In the genomic region with DNA sequence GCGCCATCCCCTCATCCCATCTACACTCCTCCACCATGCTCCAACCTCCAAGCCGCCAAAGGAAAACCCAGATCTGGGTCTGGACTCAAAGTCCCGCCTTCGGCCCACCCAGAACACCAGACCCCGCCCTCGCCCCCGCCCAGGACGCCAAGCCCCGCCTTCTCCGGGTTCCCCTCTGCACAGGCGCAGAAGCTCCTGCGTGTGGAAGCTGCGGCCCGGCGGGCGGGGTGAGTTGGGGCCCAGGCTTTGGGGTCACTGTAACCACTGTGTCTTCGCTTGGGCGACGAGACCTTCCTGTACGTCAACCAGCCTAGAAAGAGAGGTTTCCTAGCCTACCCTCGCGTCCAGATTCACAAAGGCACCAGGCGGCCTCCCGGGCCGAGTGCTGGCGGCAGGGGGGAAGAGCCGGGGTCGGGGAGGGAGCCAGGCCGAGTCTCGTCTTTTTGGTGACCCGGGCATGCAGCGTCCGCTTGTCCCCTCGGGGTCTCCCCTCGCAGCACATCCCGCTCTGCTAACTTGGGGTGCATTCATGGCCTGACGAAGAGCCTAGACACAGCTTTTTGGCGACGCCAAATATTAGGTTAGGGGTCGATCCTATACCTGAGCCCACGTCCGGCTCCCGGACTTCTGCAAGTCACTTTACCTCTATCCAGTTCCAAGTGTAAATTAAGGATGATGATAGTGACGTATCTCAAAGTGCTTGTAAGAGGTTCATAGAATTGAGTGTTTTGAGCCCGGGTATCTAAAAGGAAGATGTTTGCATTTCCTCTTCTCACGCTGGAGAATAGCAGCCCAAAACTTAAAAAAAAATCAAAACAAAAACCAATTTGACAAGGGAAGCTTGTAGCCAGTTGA, we compare ENCODE assay signal across 8 mouse cellular contexts. TPM values are rescaled to one million over a fixed set of nuclear protein-coding genes. Genes with fewer than 3 reads are reported as not detected.
DNase-seq lines count a peak whose midpoint lies in the region; ATAC-seq and TF ChIP-seq lines count a peak whose summit lies in the region.

No protein-coding gene starts in this region.

- no peaks in the 10 kb centered on the region for H3K27me3 ChIP-seq in E14TG2a.4 (ENCODE audit: insufficient read depth, low read length)
- no peaks in the 10 kb centered on the region for H3K27me3 ChIP-seq in forebrain, embryonic 11.5 days (ENCODE audit: control insufficient read depth, insufficient read depth, low read length)
- H3K27me3 ChIP-seq in heart, embryonic 16.5 days (ENCODE audit: control insufficient read depth, insufficient read depth, low read length): no peaks in the 10 kb centered on the region
- H3K27me3 ChIP-seq in liver, embryonic 14.5 days (ENCODE audit: control insufficient read depth, insufficient read depth, low read length): no peaks in the 10 kb centered on the region
- H3K27me3 ChIP-seq in neural tube, embryonic 11.5 days (ENCODE audit: control insufficient read depth, insufficient read depth, low read length): no peaks in the 10 kb centered on the region
- no peaks in the 10 kb centered on the region for H3K27me3 ChIP-seq in stomach, embryonic 16.5 days (ENCODE audit: control insufficient read depth, insufficient read depth, low read length)

- ATAC-seq in forebrain, embryonic 11.5 days (replicated peaks; ENCODE audit: low FRiP score): peak; percentile 98
- peak; percentile 98 for ATAC-seq in heart, embryonic 16.5 days (replicated peaks; ENCODE audit: extremely low read depth, insufficient read depth, low FRiP score)
- ATAC-seq in liver, embryonic 14.5 days (ENCODE audit: insufficient read depth): peak; percentile 87
- ATAC-seq in neural tube, embryonic 11.5 days (ENCODE audit: insufficient read depth, low FRiP score, low TSS enrichment): peak; percentile 96
- ATAC-seq in stomach, embryonic 16.5 days (ENCODE audit: insufficient read depth, low FRiP score): peak; percentile 99

- H3K4me1 ChIP-seq in E14TG2a.4 (replicated peaks; ENCODE audit: low read depth, low read length): peaks cover 37% of the 10 kb centered on the region
- H3K4me1 ChIP-seq in forebrain, embryonic 11.5 days (replicated peaks; ENCODE audit: control insufficient read depth, insufficient read depth, low read length): no peaks in the 10 kb centered on the region
- peaks cover 6% of the 10 kb centered on the region; the same call in 1 of the 2 replicates for H3K4me1 ChIP-seq in heart, embryonic 16.5 days (ENCODE audit: control insufficient read depth, insufficient read depth, low read length)
- peaks cover 29 to 39% of the 10 kb centered on the region in 2 experiments for H3K4me1 ChIP-seq in liver, embryonic 14.5 days (replicated peaks; ENCODE audit: control insufficient read depth in 2 of 2, insufficient read depth in 2 of 2, low read length in 1 of 2)
- no peaks in the 10 kb centered on the region; the same call in 1 of the 2 replicates for H3K4me1 ChIP-seq in neural tube, embryonic 11.5 days (ENCODE audit: control insufficient read depth, insufficient read depth, low read length)
- H3K4me1 ChIP-seq in stomach, embryonic 16.5 days (ENCODE audit: control insufficient read depth, insufficient read depth, low read length): 0 out of 2 replicates have a peak, but pooled peaks cover 5% of the 10 kb centered on the region

- under 1% methylated on average over 46 of the region's 46 CpGs for WGBS in forebrain, embryonic 11.5 days
- WGBS in heart, embryonic 16.5 days: under 1% methylated on average over 46 of the region's 46 CpGs
- WGBS in liver, embryonic 14.5 days (ENCODE audit: insufficient replicate concordance): under 1% methylated on average over 46 of the region's 46 CpGs
- 0% methylated on average over 46 of the region's 46 CpGs for WGBS in neural tube, embryonic 11.5 days
- WGBS in stomach, embryonic 16.5 days: under 1% methylated on average over 46 of the region's 46 CpGs

- no peak for TF ChIP-seq EP300 in liver, embryonic 14.5 days (IDR thresholded peaks at IDR 0.05; ENCODE audit: low read depth)

- no peaks in the 10 kb centered on the region for H3K9me3 ChIP-seq in E14TG2a.4 (ENCODE audit: low read length)
- no peaks in the 10 kb centered on the region for H3K9me3 ChIP-seq in forebrain, embryonic 11.5 days (ENCODE audit: control insufficient read depth, low read length)
- H3K9me3 ChIP-seq in heart, embryonic 16.5 days (replicated peaks; ENCODE audit: control insufficient read depth, low read length): no peaks in the 10 kb centered on the region
- H3K9me3 ChIP-seq in liver, embryonic 14.5 days (ENCODE audit: control insufficient read depth, low read length): no peaks in the 10 kb centered on the region
- H3K9me3 ChIP-seq in neural tube, embryonic 11.5 days (ENCODE audit: control insufficient read depth, low read length): no peaks in the 10 kb centered on the region
- H3K9me3 ChIP-seq in stomach, embryonic 16.5 days (replicated peaks; ENCODE audit: control insufficient read depth, low read length): no peaks in the 10 kb centered on the region

- H3K9ac ChIP-seq in forebrain, embryonic 11.5 days (ENCODE audit: low read length): peak overlapping the region; percentile 88
- peak overlapping the region; percentile 94 for H3K9ac ChIP-seq in heart, embryonic 16.5 days (ENCODE audit: low read length)
- H3K9ac ChIP-seq in liver, embryonic 14.5 days (replicated peaks): peak overlapping the region; percentile 98
- H3K9ac ChIP-seq in neural tube, embryonic 11.5 days (ENCODE audit: low read length): peak overlapping the region; percentile 82
- peak overlapping the region; percentile 94 for H3K9ac ChIP-seq in stomach, embryonic 16.5 days (ENCODE audit: low read length)

- H3K36me3 ChIP-seq in E14TG2a.4 (ENCODE audit: insufficient read depth, low read length): peaks cover 15% of the 10 kb centered on the region
- no peaks in the 10 kb centered on the region for H3K36me3 ChIP-seq in forebrain, embryonic 11.5 days (ENCODE audit: control insufficient read depth, insufficient read depth, low read length)
- peaks cover 5% of the 10 kb centered on the region; the same call in 1 of the 2 replicates for H3K36me3 ChIP-seq in heart, embryonic 16.5 days (ENCODE audit: control insufficient read depth, insufficient read depth)
- H3K36me3 ChIP-seq in liver, embryonic 14.5 days (replicated peaks; ENCODE audit: control insufficient read depth, insufficient read depth, low read depth): peaks cover 3% of the 10 kb centered on the region
- H3K36me3 ChIP-seq in neural tube, embryonic 11.5 days (ENCODE audit: control insufficient read depth, insufficient read depth, low read length): no peaks in the 10 kb centered on the region
- 0 out of 2 replicates have a peak, but pooled peaks cover 3% of the 10 kb centered on the region for H3K36me3 ChIP-seq in stomach, embryonic 16.5 days (ENCODE audit: control insufficient read depth, insufficient read depth, low read length)

- peak; percentile 90 for DNase-seq in c-Kit-positive CD71-positive TER-119-positive erythroid progenitor cells, embryonic 14.5 days (ENCODE audit: low spot score)
- peak; percentile 97 for DNase-seq in forebrain, embryonic 11.5 days (ENCODE audit: low spot score)
- DNase-seq in kidney, postnatal 36 days: peak; percentile 91 to 96
- DNase-seq in liver, embryonic 14.5 days (ENCODE audit: low read depth in 3 of 3, low spot score in 3 of 3): peak; percentile 81 to 83 (median 82)
- peak; percentile 94 for DNase-seq in neural tube, embryonic 11.5 days (ENCODE audit: low spot score)

- no peak overlapping the region for H3K27ac ChIP-seq in forebrain, embryonic 11.5 days (ENCODE audit: low read depth, low read length)
- H3K27ac ChIP-seq in heart, embryonic 16.5 days (ENCODE audit: low read length): peak overlapping the region; percentile 65
- peak overlapping the region; percentile 86 for H3K27ac ChIP-seq in liver, embryonic 14.5 days
- no peak overlapping the region for H3K27ac ChIP-seq in neural tube, embryonic 11.5 days (ENCODE audit: low read depth, low read length)
- peak overlapping the region; percentile 52 for H3K27ac ChIP-seq in stomach, embryonic 16.5 days (ENCODE audit: low read length)

- H3K4me2 ChIP-seq in forebrain, embryonic 11.5 days (ENCODE audit: low read depth, low read length, severe bottlenecking): peak overlapping the region; percentile 73
- peak overlapping the region; percentile 85 for H3K4me2 ChIP-seq in heart, embryonic 16.5 days (ENCODE audit: low read depth, low read length)
- H3K4me2 ChIP-seq in liver, embryonic 14.5 days (ENCODE audit: low read depth): peak overlapping the region; percentile 84
- peak overlapping the region; percentile 61 for H3K4me2 ChIP-seq in neural tube, embryonic 11.5 days (ENCODE audit: low read depth)
- H3K4me2 ChIP-seq in stomach, embryonic 16.5 days (ENCODE audit: low read depth, low read length): peak overlapping the region; percentile 84

- TF ChIP-seq CTCF in E14TG2a.4 (conservative IDR thresholded peaks at IDR 0.05; ENCODE audit: low read length): no peak
- TF ChIP-seq CTCF in liver, embryonic 14.5 days (IDR thresholded peaks at IDR 0.05; ENCODE audit: low read depth): peak; percentile 11; the same call in 1 of the 2 replicates

- H3K4me3 ChIP-seq in E14TG2a.4 (replicated peaks; ENCODE audit: low read length): peak overlapping the region; percentile 89
- H3K4me3 ChIP-seq in forebrain, embryonic 11.5 days (ENCODE audit: low read depth, low read length): peak overlapping the region; percentile 75
- peak overlapping the region; percentile 92 for H3K4me3 ChIP-seq in heart, embryonic 16.5 days (ENCODE audit: low read length)
- H3K4me3 ChIP-seq in liver, embryonic 14.5 days (ENCODE audit: insufficient read depth in 1 of 2, low read depth in 2 of 2, low read length in 2 of 2): peak overlapping the region; percentile 93 to 97
- peak overlapping the region; percentile 82 for H3K4me3 ChIP-seq in neural tube, embryonic 11.5 days (ENCODE audit: low read depth, low read length)
- peak overlapping the region; percentile 90 for H3K4me3 ChIP-seq in stomach, embryonic 16.5 days (replicated peaks; ENCODE audit: low read length)

RNA-seq across cellular contexts. Expression of a gene that starts 9.3 kb away (rescaled TPM):
- 20.4 and 23.9 TPM in 2 replicates for polyA plus RNA-seq in forebrain, embryonic 11.5 days (2014; fragmentation: Nextera tagmentation; extraction: Ambion mirVana)
- polyA plus RNA-seq in heart, embryonic 16.5 days (2015; fragmentation: Nextera tagmentation; extraction: Ambion mirVana): 17.4 and 19.7 TPM in 2 replicates
- polyA plus RNA-seq in liver, embryonic 14.5 days (2012; rRNA removed): 4.3 and 8.0 TPM in 2 replicates
- polyA plus RNA-seq in liver, embryonic 14.5 days (2014; fragmentation: Nextera tagmentation; extraction: Ambion mirVana): 15.0 and 16.2 TPM in 2 replicates
- 23.0 and 27.5 TPM in 2 replicates for polyA plus RNA-seq in neural tube, embryonic 11.5 days (2014; fragmentation: Nextera tagmentation; extraction: Ambion mirVana)
- polyA plus RNA-seq in stomach, embryonic 16.5 days (2015; fragmentation: Nextera tagmentation; extraction: Ambion mirVana): 13.9 and 15.2 TPM in 2 replicates

RNA-seq across cellular contexts. Expression of a gene that starts 9.4 kb away (rescaled TPM):
- 11.9 and 14.5 TPM in 2 replicates for polyA plus RNA-seq in forebrain, embryonic 11.5 days (2014; fragmentation: Nextera tagmentation; extraction: Ambion mirVana)
- polyA plus RNA-seq in heart, embryonic 16.5 days (2015; fragmentation: Nextera tagmentation; extraction: Ambion mirVana): 6.2 and 6.4 TPM in 2 replicates
- 6.8 and 9.8 TPM in 2 replicates for polyA plus RNA-seq in liver, embryonic 14.5 days (2012; rRNA removed)
- 15.1 and 16.3 TPM in 2 replicates for polyA plus RNA-seq in liver, embryonic 14.5 days (2014; fragmentation: Nextera tagmentation; extraction: Ambion mirVana)
- polyA plus RNA-seq in neural tube, embryonic 11.5 days (2014; fragmentation: Nextera tagmentation; extraction: Ambion mirVana): 10.7 and 15.2 TPM in 2 replicates
- 8.9 and 9.9 TPM in 2 replicates for polyA plus RNA-seq in stomach, embryonic 16.5 days (2015; fragmentation: Nextera tagmentation; extraction: Ambion mirVana)

RNA-seq across cellular contexts. Expression of a gene that starts 48.8 kb away (rescaled TPM):
- 70.2 and 73.3 TPM in 2 replicates for polyA plus RNA-seq in forebrain, embryonic 11.5 days (2014; fragmentation: Nextera tagmentation; extraction: Ambion mirVana)
- 24.6 and 29.2 TPM in 2 replicates for polyA plus RNA-seq in heart, embryonic 16.5 days (2015; fragmentation: Nextera tagmentation; extraction: Ambion mirVana)
- polyA plus RNA-seq in liver, embryonic 14.5 days (2012; rRNA removed): 4.8 and 6.4 TPM in 2 replicates
- polyA plus RNA-seq in liver, embryonic 14.5 days (2014; fragmentation: Nextera tagmentation; extraction: Ambion mirVana): 23.0 and 25.3 TPM in 2 replicates
- 68.5 and 79.5 TPM in 2 replicates for polyA plus RNA-seq in neural tube, embryonic 11.5 days (2014; fragmentation: Nextera tagmentation; extraction: Ambion mirVana)
- polyA plus RNA-seq in stomach, embryonic 16.5 days (2015; fragmentation: Nextera tagmentation; extraction: Ambion mirVana): 37.0 and 42.1 TPM in 2 replicates

Comparison
In these comparisons a context has a peak if more than half of its experiments do, and no peak if none do; other contexts are left out.
1. H3K27ac ChIP-seq: peak in heart, embryonic 16.5 days (single experiment), liver, embryonic 14.5 days (single experiment) and stomach, embryonic 16.5 days (single experiment); none in forebrain, embryonic 11.5 days (single experiment) and neural tube, embryonic 11.5 days (single experiment).
2. Peak in every context shown above with its lines, with median percentiles within 50 percentile points of each other: H3K4me3 ChIP-seq, DNase-seq, ATAC-seq, H3K4me2 ChIP-seq and H3K9ac ChIP-seq.